Mouse (Mus musculus) myocyte (in vitro differentiated cells): Measurements from ENCODE around the gene Kcna10. TPM values are rescaled to one million over a fixed set of nuclear protein-coding genes. Genes with fewer than 3 reads are reported as not detected.

ENCODE experiments used
- H3K27me3 ChIP-seq: one replicate; pipeline ENCODE4 v1.6.1; 2011; ENCODE audit not compliant: control insufficient read depth, insufficient read depth, insufficient read length
- H3K36me3 ChIP-seq: one replicate; pipeline ENCODE4 v1.6.1; 2011; ENCODE audit not compliant: control insufficient read depth, insufficient read depth
- H3K4me2 ChIP-seq: one replicate; pipeline ENCODE4 v1.6.1; 2011; ENCODE audit warnings: low read depth, control low read depth
- H3K4me3 ChIP-seq: one replicate; pipeline ENCODE4 v1.5.1; 2011; ENCODE audit warnings: mild to moderate bottlenecking, control low read depth, moderate library complexity
- H3K79me2 ChIP-seq: one replicate; pipeline ENCODE4 v1.6.1; 2011; ENCODE audit not compliant: control insufficient read depth, insufficient read depth
- H3ac ChIP-seq: one replicate; pipeline ENCODE4 v1.6.1; 2011; ENCODE audit not compliant: control insufficient read depth, insufficient read length
- CEBPB ChIP-seq: IDR thresholded peaks from 2 replicates; pipeline ENCODE4 v1.6.1; 2011; ENCODE audit warnings: mild to moderate bottlenecking, moderate library complexity; ENCODE audit not compliant: poor library complexity, insufficient read depth, severe bottlenecking
- E2F4 ChIP-seq: IDR thresholded peaks from one replicate; pipeline ENCODE4 v1.6.1; 2011; ENCODE audit warnings: mild to moderate bottlenecking, control low read depth, moderate library complexity; ENCODE audit not compliant: insufficient read depth
- MAX ChIP-seq: IDR thresholded peaks from one replicate; pipeline ENCODE4 v1.6.1; 2011; ENCODE audit warnings: low read depth, mild to moderate bottlenecking, control low read depth
- MYOD1 ChIP-seq, 3 experiments: IDR thresholded peaks; one replicate each; pipeline ENCODE4 v1.6.1; 2011; ENCODE audit warnings: control low read depth in 2 of 3, low read depth in 2 of 3, mild to moderate bottlenecking in 2 of 3, moderate library complexity in 1 of 3; ENCODE audit not compliant: insufficient read length in 2 of 3, control insufficient read depth in 1 of 3
- MYOG ChIP-seq, 3 experiments: IDR thresholded peaks; one replicate each; pipeline ENCODE4 v1.6.1; 2011; ENCODE audit warnings: control low read depth in 2 of 3, low read depth in 2 of 3, mild to moderate bottlenecking in 2 of 3; ENCODE audit not compliant: insufficient read length in 2 of 3, control insufficient read depth in 1 of 3, insufficient read depth in 1 of 3
- POLR2A ChIP-seq: IDR thresholded peaks from one replicate; pipeline ENCODE4 v1.6.1; 2011; ENCODE audit warnings: low read depth, mild to moderate bottlenecking, control low read depth, moderate library complexity; ENCODE audit not compliant: insufficient read length
- POLR2AphosphoS2 ChIP-seq: IDR thresholded peaks from one replicate; pipeline ENCODE4 v1.6.1; 2011; ENCODE audit warnings: low read depth, control low read depth; ENCODE audit not compliant: insufficient read length
- REST ChIP-seq: IDR thresholded peaks from one replicate; pipeline ENCODE4 v1.6.1; 2011; ENCODE audit warnings: mild to moderate bottlenecking, control low read depth, moderate library complexity; ENCODE audit not compliant: insufficient read depth, insufficient read length
- SRF ChIP-seq: IDR thresholded peaks from one replicate; pipeline ENCODE4 v1.6.1; 2011; ENCODE audit warnings: low read depth; ENCODE audit not compliant: control insufficient read depth, insufficient read length
- TCF12 ChIP-seq: IDR thresholded peaks from one replicate; pipeline ENCODE4 v1.6.1; 2011; ENCODE audit warnings: mild to moderate bottlenecking, control low read depth; ENCODE audit not compliant: poor library complexity, insufficient read depth, severe bottlenecking
- TCF3 ChIP-seq: IDR thresholded peaks from one replicate; pipeline ENCODE4 v1.6.1; 2011; ENCODE audit warnings: low read depth, control low read depth; ENCODE audit not compliant: insufficient read length
- USF1 ChIP-seq: IDR thresholded peaks from one replicate; pipeline ENCODE4 v1.6.1; 2011; ENCODE audit warnings: low read depth, mild to moderate bottlenecking, control low read depth, moderate library complexity
- polyA plus RNA-seq: library from polyadenylated mRNA; unstranded; fragments of >200 nt; fragmentation: generic; extraction: Trizol; gene quantifications from one replicate; pipeline ENCODE4 v1.2.1, GENCODE M21; 2012; ENCODE audit warnings: missing spikeins

The Kcna10 gene
- polyA plus RNA-seq, 1 experiment, result not detected

DNA sequence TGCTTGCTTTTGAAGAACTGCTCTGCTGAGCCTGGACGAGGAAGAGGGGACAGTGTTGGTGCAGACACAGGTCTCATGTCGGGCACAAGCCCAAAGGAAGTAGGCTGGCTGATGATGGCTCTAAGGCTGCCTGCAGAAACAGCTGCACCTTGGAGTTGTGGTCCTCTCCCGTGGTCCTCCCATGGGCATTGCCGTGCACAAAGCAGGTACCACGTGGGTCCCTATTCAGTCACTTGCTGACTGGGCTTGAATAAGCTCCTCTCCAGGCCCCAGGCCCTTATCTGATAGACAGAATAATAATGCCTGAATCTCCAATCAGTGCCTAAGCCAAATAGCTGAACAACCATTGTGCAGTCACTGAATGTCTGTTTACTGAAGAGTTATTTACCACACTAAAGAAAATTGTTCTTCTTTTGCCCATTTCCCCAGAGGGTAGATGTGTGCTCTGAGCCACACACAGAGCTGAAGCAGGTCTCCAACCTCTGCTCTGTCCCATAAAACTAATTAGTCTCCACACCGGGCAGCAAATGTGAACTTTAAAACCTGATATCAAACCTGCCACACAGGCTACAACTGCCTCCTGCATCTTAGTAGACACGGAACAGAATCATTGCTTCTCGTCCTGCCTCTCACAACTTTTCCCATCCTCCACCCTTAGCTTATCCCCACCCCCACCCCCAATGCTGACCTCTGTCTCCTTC, 33.7 kb downstream of the Kcna10 start:
- no peak overlapping the region for H3K4me3 ChIP-seq
- H3K4me2 ChIP-seq, result no peak overlapping the region
- H3K27me3 ChIP-seq, result peaks cover 32% of the 10 kb centered on the region
- TF ChIP-seq TCF12 (no peak), REST (no peak), TCF3 (no peak), E2F4 (no peak), MYOD1 (IDR thresholded peaks at IDR 0.05; ENCODE audit: control insufficient read depth in 1 of 3, insufficient read length in 2 of 3, low read depth in 2 of 3) (no peak), USF1 (no peak), MYOG (IDR thresholded peaks at IDR 0.05; ENCODE audit: control insufficient read depth in 1 of 3, insufficient read depth in 1 of 3, insufficient read length in 2 of 3, low read depth in 2 of 3) (no peak), SRF (no peak), CEBPB (no peak)
- H3ac ChIP-seq, result no peak overlapping the region
- H3K79me2 ChIP-seq, result no peaks in the 10 kb centered on the region
- no peaks in the 10 kb centered on the region for H3K36me3 ChIP-seq

DNA sequence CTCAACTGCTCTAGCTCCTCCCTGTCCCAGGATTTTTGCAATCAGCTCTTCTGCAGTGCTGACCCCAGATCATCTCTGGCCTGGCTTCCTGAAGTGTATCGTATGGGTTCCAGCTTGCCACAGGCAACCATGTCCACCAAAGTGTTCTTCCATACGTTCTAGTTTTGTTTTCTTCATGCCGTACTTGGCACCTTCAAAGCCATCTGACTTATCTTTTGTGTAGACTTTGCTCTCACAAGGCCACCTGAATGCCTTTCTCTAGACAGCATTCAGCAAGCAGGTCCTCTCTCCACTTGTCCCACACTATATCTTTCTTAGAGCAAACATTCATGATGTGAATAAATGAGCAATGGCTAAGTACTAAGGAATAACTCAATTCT, 34.2 kb downstream of the Kcna10 start:
- no peaks in the 10 kb centered on the region for H3K79me2 ChIP-seq
- no peak overlapping the region for H3K4me3 ChIP-seq
- no peak overlapping the region for H3K4me2 ChIP-seq
- no peaks in the 10 kb centered on the region for H3K36me3 ChIP-seq
- TF ChIP-seq CEBPB, result no peak
- no peak overlapping the region for H3ac ChIP-seq
- peaks cover 32% of the 10 kb centered on the region for H3K27me3 ChIP-seq

DNA sequence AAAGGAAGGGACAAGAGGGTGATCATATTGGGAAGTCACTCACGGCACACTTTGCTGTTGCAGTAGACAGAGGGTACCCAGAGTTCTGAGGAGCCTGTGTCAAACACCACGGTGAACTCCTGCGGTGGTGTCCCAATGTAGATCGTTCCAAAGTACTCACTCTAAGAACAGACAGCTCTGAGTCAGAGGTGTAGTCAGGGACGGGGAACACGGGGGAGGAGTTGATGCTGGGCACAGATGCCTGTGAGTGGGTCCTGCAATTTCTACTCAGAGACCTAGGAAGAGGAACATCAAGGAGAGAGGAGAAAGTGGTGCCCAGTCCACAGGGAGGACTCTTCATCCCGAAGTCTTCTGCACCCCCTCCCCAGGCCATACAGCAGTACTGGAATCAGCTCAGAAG, 35.7 kb downstream of the Kcna10 start:
- TF ChIP-seq MAX, result no peak
- no peak for TF ChIP-seq TCF3
- TF ChIP-seq POLR2AphosphoS2, result no peak
- TF ChIP-seq POLR2A, result no peak
- no peak for TF ChIP-seq TCF12
- no peak for TF ChIP-seq CEBPB
- TF ChIP-seq REST, result no peak
- TF ChIP-seq MYOD1 (IDR thresholded peaks at IDR 0.05; ENCODE audit: control insufficient read depth in 1 of 3, insufficient read length in 2 of 3, low read depth in 2 of 3), result no peak
- no peak for TF ChIP-seq USF1
- no peak for TF ChIP-seq SRF
- Histone ChIP-seq H3K4me3 (no peak overlapping the region), H3K79me2 (no peaks in the 10 kb centered on the region), H3K36me3 (no peaks in the 10 kb centered on the region), H3ac (no peak overlapping the region), H3K27me3 (peaks cover 29% of the 10 kb centered on the region), H3K4me2 (no peak overlapping the region)

DNA sequence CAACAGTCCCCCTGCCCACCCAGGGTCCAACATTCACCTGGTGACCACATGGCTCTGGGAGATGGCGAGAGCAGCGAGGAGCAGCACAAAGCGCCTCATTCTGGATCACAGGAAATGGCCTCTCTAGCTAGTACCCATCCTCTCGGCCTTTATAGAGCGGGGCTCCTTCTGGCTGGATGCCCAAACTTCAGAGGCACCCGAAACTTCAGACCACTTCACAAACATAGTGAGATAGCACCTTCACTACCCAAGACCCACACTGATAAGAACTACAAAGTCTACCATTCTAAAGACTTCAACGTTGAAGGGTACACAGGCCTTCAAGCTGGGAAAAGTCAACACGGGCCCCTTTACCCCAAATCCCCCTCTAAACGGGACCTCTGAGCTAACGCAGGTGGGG, 38.8 kb downstream of the Kcna10 start, which contains the start of gene Cym:
TSS of gene Cym (minus strand) at position 125 of the 400 bp plus-strand sequence.
- Histone ChIP-seq H3K4me2 (no peak within 1 kb of the TSS), H3K27me3 (peaks cover 14% of the 10 kb centered on the region), H3K36me3 (no peaks in the 10 kb centered on the region), H3K79me2 (no peaks in the 10 kb centered on the region), H3K4me3 (no peak within 1 kb of the TSS), H3ac (no peak within 1 kb of the TSS)
- TF ChIP-seq TCF12, result no peak
- no peak for TF ChIP-seq MYOG (IDR thresholded peaks at IDR 0.05; ENCODE audit: control insufficient read depth in 1 of 3, insufficient read depth in 1 of 3, insufficient read length in 2 of 3, low read depth in 2 of 3)
- TF ChIP-seq E2F4, result no peak
- TF ChIP-seq POLR2AphosphoS2, result no peak
- no peak for TF ChIP-seq MYOD1 (IDR thresholded peaks at IDR 0.05; ENCODE audit: control insufficient read depth in 1 of 3, insufficient read length in 2 of 3, low read depth in 2 of 3)
- TF ChIP-seq MAX, result no peak
- TF ChIP-seq TCF3, result no peak
- no peak for TF ChIP-seq CEBPB
- TF ChIP-seq USF1, result no peak
- no peak for TF ChIP-seq SRF
- TF ChIP-seq POLR2A, result no peak
- TF ChIP-seq REST, result no peak

DNA sequence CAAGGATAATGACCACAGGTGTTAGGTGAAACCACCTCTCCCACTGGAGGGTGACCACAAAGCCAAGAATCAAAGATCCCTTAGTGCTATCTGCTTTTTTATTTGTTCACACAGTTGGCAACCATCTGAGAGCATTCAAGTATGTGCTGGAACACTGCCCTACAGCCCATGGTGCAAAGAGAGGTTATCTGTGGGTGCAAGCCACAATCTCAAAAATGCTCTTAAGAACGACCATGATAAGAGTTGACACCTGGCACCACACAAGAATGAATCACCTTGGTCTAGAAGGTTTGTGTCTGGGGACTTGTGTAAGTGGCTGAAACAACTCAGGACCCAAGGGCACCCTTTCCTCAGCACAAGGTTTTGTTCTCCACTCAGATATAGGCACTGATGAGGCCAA, 40.4 kb downstream of the Kcna10 start:
- no peaks in the 10 kb centered on the region for H3K36me3 ChIP-seq
- no peak for TF ChIP-seq SRF
- TF ChIP-seq REST, result no peak
- H3K27me3 ChIP-seq, result peaks cover 10% of the 10 kb centered on the region
- no peak overlapping the region for H3K4me2 ChIP-seq
- H3ac ChIP-seq, result no peak overlapping the region
- H3K79me2 ChIP-seq, result no peaks in the 10 kb centered on the region
- H3K4me3 ChIP-seq, result no peak overlapping the region
